Mouse (Mus musculus): ENCODE data around the gene Drd2. TPM values are rescaled to one million over a fixed set of nuclear protein-coding genes. Genes with fewer than 3 reads are reported as not detected.

Gene Drd2
- polyA plus RNA-seq, 1 experiment from 2014 or later: not detected

GRCm38 (mm10) chr9:49423866-49424265 is 83.4 kb downstream of the Drd2 start:
- 87% methylated on average over 5 of the region's 5 CpGs for WGBS (ENCODE audit: insufficient replicate concordance)

GRCm38 (mm10) chr9:49425585-49425984 is 85.2 kb downstream of the Drd2 start:
- H3K9me3 ChIP-seq (replicated peaks; ENCODE audit: control insufficient read depth, low read length): no peaks in the 10 kb centered on the region
- H3K9ac ChIP-seq (ENCODE audit: low read depth, low read length): no peak overlapping the region
- H3K27me3 ChIP-seq (ENCODE audit: control insufficient read depth, insufficient read depth, low read length): no peaks in the 10 kb centered on the region
- ATAC-seq (replicated peaks; ENCODE audit: insufficient number of reproducible peaks, low FRiP score, low TSS enrichment): no peak
- H3K4me2 ChIP-seq: no peak overlapping the region
- H3K4me1 ChIP-seq (ENCODE audit: control insufficient read depth, insufficient read depth, low read length): no peaks in the 10 kb centered on the region
- H3K4me3 ChIP-seq (ENCODE audit: low read depth, low read length): no peak overlapping the region
- 36% methylated on average over 1 of the region's 1 CpGs for WGBS (ENCODE audit: insufficient replicate concordance)
- H3K36me3 ChIP-seq (ENCODE audit: control insufficient read depth, insufficient read depth, low read length): no peaks in the 10 kb centered on the region
- no peak overlapping the region for H3K27ac ChIP-seq (ENCODE audit: low read depth, low read length)

More at GRCm38 (mm10) chr9:49423866-49424265, 83.4 kb downstream of the Drd2 start:
- no peak overlapping the region for H3K9ac ChIP-seq (ENCODE audit: low read depth, low read length)
- H3K4me2 ChIP-seq: no peak overlapping the region
- no peaks in the 10 kb centered on the region for H3K36me3 ChIP-seq (ENCODE audit: control insufficient read depth, insufficient read depth, low read length)
- H3K27me3 ChIP-seq (ENCODE audit: control insufficient read depth, insufficient read depth, low read length): no peaks in the 10 kb centered on the region
- H3K27ac ChIP-seq (ENCODE audit: low read depth, low read length): no peak overlapping the region
- no peaks in the 10 kb centered on the region for H3K9me3 ChIP-seq (replicated peaks; ENCODE audit: control insufficient read depth, low read length)
- no peaks in the 10 kb centered on the region for H3K4me1 ChIP-seq (ENCODE audit: control insufficient read depth, insufficient read depth, low read length)
- H3K4me3 ChIP-seq (ENCODE audit: low read depth, low read length): no peak overlapping the region
- ATAC-seq (replicated peaks; ENCODE audit: insufficient number of reproducible peaks, low FRiP score, low TSS enrichment): no peak

GRCm38 (mm10) chr9:49426921-49427320 is 86.5 kb downstream of the Drd2 start, which contains the start of gene Ankk1:
TSS of gene Ankk1 (minus strand) at chr9:49427021.
- no peak within 1 kb of the TSS for H3K4me3 ChIP-seq (ENCODE audit: low read depth, low read length)
- H3K4me1 ChIP-seq (ENCODE audit: control insufficient read depth, insufficient read depth, low read length): no peaks in the 10 kb centered on the region
- no peaks in the 10 kb centered on the region for H3K27me3 ChIP-seq (ENCODE audit: control insufficient read depth, insufficient read depth, low read length)
- H3K9me3 ChIP-seq (replicated peaks; ENCODE audit: control insufficient read depth, low read length): no peaks in the 10 kb centered on the region
- no peaks in the 10 kb centered on the region for H3K36me3 ChIP-seq (ENCODE audit: control insufficient read depth, insufficient read depth, low read length)
- no peak for ATAC-seq (replicated peaks; ENCODE audit: insufficient number of reproducible peaks, low FRiP score, low TSS enrichment)
- H3K9ac ChIP-seq (ENCODE audit: low read depth, low read length): no peak within 1 kb of the TSS
- no peak within 1 kb of the TSS for H3K27ac ChIP-seq (ENCODE audit: low read depth, low read length)
- no peak within 1 kb of the TSS for H3K4me2 ChIP-seq
- 75% methylated on average over 7 of the region's 7 CpGs for WGBS (ENCODE audit: insufficient replicate concordance)

GRCm38 (mm10) chr9:49427478-49427877 is 87.1 kb downstream of the Drd2 start:
- ATAC-seq (replicated peaks; ENCODE audit: insufficient number of reproducible peaks, low FRiP score, low TSS enrichment): no peak
- Histone ChIP-seq H3K4me3 (ENCODE audit: low read depth, low read length) (no peak overlapping the region), H3K27me3 (ENCODE audit: control insufficient read depth, insufficient read depth, low read length) (no peaks in the 10 kb centered on the region), H3K4me1 (ENCODE audit: control insufficient read depth, insufficient read depth, low read length) (no peaks in the 10 kb centered on the region), H3K9ac (ENCODE audit: low read depth, low read length) (no peak overlapping the region), H3K36me3 (ENCODE audit: control insufficient read depth, insufficient read depth, low read length) (no peaks in the 10 kb centered on the region), H3K4me2 (no peak overlapping the region), H3K27ac (ENCODE audit: low read depth, low read length) (no peak overlapping the region), H3K9me3 (replicated peaks; ENCODE audit: control insufficient read depth, low read length) (no peaks in the 10 kb centered on the region)
- 69% methylated on average over 5 of the region's 5 CpGs for WGBS (ENCODE audit: insufficient replicate concordance)

GRCm38 (mm10) chr9:49442621-49443020 is 102.2 kb downstream of the Drd2 start:
- no peaks in the 10 kb centered on the region for H3K27me3 ChIP-seq (ENCODE audit: control insufficient read depth, insufficient read depth, low read length)
- no peak overlapping the region for H3K4me3 ChIP-seq (ENCODE audit: low read depth, low read length)
- no peak overlapping the region for H3K27ac ChIP-seq (ENCODE audit: low read depth, low read length)
- H3K36me3 ChIP-seq (ENCODE audit: control insufficient read depth, insufficient read depth, low read length): no peaks in the 10 kb centered on the region
- no peaks in the 10 kb centered on the region for H3K9me3 ChIP-seq (replicated peaks; ENCODE audit: control insufficient read depth, low read length)
- no peaks in the 10 kb centered on the region for H3K4me1 ChIP-seq (ENCODE audit: control insufficient read depth, insufficient read depth, low read length)
- H3K4me2 ChIP-seq: no peak overlapping the region
- 74% methylated on average over 3 of the region's 3 CpGs for WGBS (ENCODE audit: insufficient replicate concordance)
- ATAC-seq (replicated peaks; ENCODE audit: insufficient number of reproducible peaks, low FRiP score, low TSS enrichment): no peak
- H3K9ac ChIP-seq (ENCODE audit: low read depth, low read length): no peak overlapping the region

GRCm38 (mm10) chr9:49450491-49450890 is 110.1 kb downstream of the Drd2 start:
- Histone ChIP-seq H3K4me1 (ENCODE audit: control insufficient read depth, insufficient read depth, low read length) (no peaks in the 10 kb centered on the region), H3K27ac (ENCODE audit: low read depth, low read length) (no peak overlapping the region), H3K9me3 (replicated peaks; ENCODE audit: control insufficient read depth, low read length) (no peaks in the 10 kb centered on the region), H3K36me3 (ENCODE audit: control insufficient read depth, insufficient read depth, low read length) (no peaks in the 10 kb centered on the region), H3K27me3 (ENCODE audit: control insufficient read depth, insufficient read depth, low read length) (no peaks in the 10 kb centered on the region), H3K4me2 (no peak overlapping the region), H3K4me3 (ENCODE audit: low read depth, low read length) (no peak overlapping the region), H3K9ac (ENCODE audit: low read depth, low read length) (no peak overlapping the region)
- 69% methylated on average over 3 of the region's 3 CpGs for WGBS (ENCODE audit: insufficient replicate concordance)
- no peak for ATAC-seq (replicated peaks; ENCODE audit: insufficient number of reproducible peaks, low FRiP score, low TSS enrichment)

- 80% methylated on average over 1 of the region's 1 CpGs for WGBS (ENCODE audit: insufficient replicate concordance)
- H3K27ac ChIP-seq (ENCODE audit: low read depth, low read length): no peak overlapping the region
- H3K9ac ChIP-seq (ENCODE audit: low read depth, low read length): no peak overlapping the region
- ATAC-seq (replicated peaks; ENCODE audit: insufficient number of reproducible peaks, low FRiP score, low TSS enrichment): no peak
- H3K36me3 ChIP-seq (ENCODE audit: control insufficient read depth, insufficient read depth, low read length): no peaks in the 10 kb centered on the region
- no peaks in the 10 kb centered on the region for H3K9me3 ChIP-seq (replicated peaks; ENCODE audit: control insufficient read depth, low read length)
- H3K4me1 ChIP-seq (ENCODE audit: control insufficient read depth, insufficient read depth, low read length): no peaks in the 10 kb centered on the region
- no peaks in the 10 kb centered on the region for H3K27me3 ChIP-seq (ENCODE audit: control insufficient read depth, insufficient read depth, low read length)
- H3K4me3 ChIP-seq (ENCODE audit: low read depth, low read length): no peak overlapping the region
- H3K4me2 ChIP-seq: no peak overlapping the region
These were observed 112.0 kb downstream of the Drd2 start for GRCm38 (mm10) chr9:49452396-49452795.

- ATAC-seq (replicated peaks; ENCODE audit: insufficient number of reproducible peaks, low FRiP score, low TSS enrichment): no peak
These were observed 115.7 kb downstream of the Drd2 start for GRCm38 (mm10) chr9:49456136-49456535.

More at GRCm38 (mm10) chr9:49456136-49456535, 115.7 kb downstream of the Drd2 start:
- 78% methylated on average over 3 of the region's 3 CpGs for WGBS (ENCODE audit: insufficient replicate concordance)
- H3K9ac ChIP-seq (ENCODE audit: low read depth, low read length): no peak overlapping the region
- no peaks in the 10 kb centered on the region for H3K27me3 ChIP-seq (ENCODE audit: control insufficient read depth, insufficient read depth, low read length)
- H3K36me3 ChIP-seq (ENCODE audit: control insufficient read depth, insufficient read depth, low read length): no peaks in the 10 kb centered on the region
- H3K4me2 ChIP-seq: no peak overlapping the region
- no peaks in the 10 kb centered on the region for H3K9me3 ChIP-seq (replicated peaks; ENCODE audit: control insufficient read depth, low read length)
- H3K27ac ChIP-seq (ENCODE audit: low read depth, low read length): no peak overlapping the region
- no peak overlapping the region for H3K4me3 ChIP-seq (ENCODE audit: low read depth, low read length)
- no peaks in the 10 kb centered on the region for H3K4me1 ChIP-seq (ENCODE audit: control insufficient read depth, insufficient read depth, low read length)

Data from heart, embryonic 11.5 days (tissue).